ENCODE assay signal across 8 mouse cellular contexts in the genomic region with DNA sequence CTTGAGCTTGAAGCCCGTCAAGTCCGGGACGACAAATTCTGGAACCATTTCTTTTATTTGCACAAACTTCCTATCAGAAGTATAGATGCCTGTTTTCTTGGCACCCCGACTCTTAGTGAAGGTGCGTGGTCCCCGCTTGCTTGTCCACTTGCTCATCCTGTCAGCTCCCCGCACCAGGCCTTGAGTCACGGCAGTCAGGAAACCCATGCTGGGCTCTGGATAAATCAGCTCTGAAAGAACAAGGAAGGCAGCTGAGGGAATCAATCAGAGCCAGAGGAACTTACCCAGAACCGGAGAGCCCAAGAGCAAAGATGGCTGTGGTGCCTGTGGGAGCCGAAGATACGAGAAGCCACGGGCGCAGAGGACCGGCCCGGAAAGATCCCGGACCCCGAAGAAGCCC. TPM values are rescaled to one million over a fixed set of nuclear protein-coding genes. Genes with fewer than 3 reads are reported as not detected.
DNase-seq lines count a peak whose midpoint lies in the region; ATAC-seq and TF ChIP-seq lines count a peak whose summit lies in the region.
"Not testable (repeated sequence)": the region's sequence is repeated elsewhere in the genome, so short reads cannot be mapped to it uniquely, and the experiment has no call there.

No protein-coding gene starts in this region.

- peak overlapping the region; percentile 94 for H3K4me2 ChIP-seq in embryonic facial prominence, embryonic 15.5 days (replicated peaks)
- peak overlapping the region; percentile 91 for H3K4me2 ChIP-seq in hindbrain, postnatal 0 days (ENCODE audit: low read depth, low read length)
- H3K4me2 ChIP-seq in lung, embryonic 14.5 days = peak overlapping the region; percentile 99
- peak overlapping the region; percentile 71 for H3K4me2 ChIP-seq in midbrain, embryonic 16.5 days (ENCODE audit: low read length)
- peak overlapping the region; percentile 96 for H3K4me2 ChIP-seq in stomach, postnatal 0 days (replicated peaks; ENCODE audit: low read depth)

- peak overlapping the region; percentile 89 for H3K4me3 ChIP-seq in embryonic facial prominence, embryonic 15.5 days (replicated peaks)
- peak overlapping the region; percentile 66 for H3K4me3 ChIP-seq in heart, embryonic 10.5 days
- peak overlapping the region; percentile 84 for H3K4me3 ChIP-seq in hindbrain, postnatal 0 days (ENCODE audit: low read length)
- H3K4me3 ChIP-seq in limb, embryonic 10.5 days = peak overlapping the region; percentile 83
- peak overlapping the region; percentile 77 for H3K4me3 ChIP-seq in lung, embryonic 14.5 days (ENCODE audit: low read depth, low read length)
- H3K4me3 ChIP-seq in midbrain, embryonic 16.5 days (ENCODE audit: low read depth, low read length) = peak overlapping the region; percentile 82
- H3K4me3 ChIP-seq in stomach, postnatal 0 days (ENCODE audit: low read depth, low read length) = peak overlapping the region; percentile 70

- peaks cover 20% of the 10 kb centered on the region for H3K4me1 ChIP-seq in embryonic facial prominence, embryonic 15.5 days
- H3K4me1 ChIP-seq in heart, embryonic 10.5 days = peaks cover 14% of the 10 kb centered on the region
- H3K4me1 ChIP-seq in hindbrain, postnatal 0 days (ENCODE audit: insufficient read depth, low read length) = peaks cover 14% of the 10 kb centered on the region
- H3K4me1 ChIP-seq in limb, embryonic 10.5 days = peaks cover 19% of the 10 kb centered on the region
- not testable (repeated sequence) for H3K4me1 ChIP-seq in lung, embryonic 14.5 days (ENCODE audit: insufficient read depth); stomach, postnatal 0 days (replicated peaks; ENCODE audit: control insufficient read depth, insufficient read depth)
- peaks cover 18% of the 10 kb centered on the region for H3K4me1 ChIP-seq in midbrain, embryonic 16.5 days (ENCODE audit: control insufficient read depth, insufficient read depth, low read length)

- not testable (repeated sequence) for TF ChIP-seq EP300 in stomach, postnatal 0 days (optimal IDR thresholded peaks at IDR 0.05)

- peak; percentile 30 to 41 for DNase-seq in adrenal gland, postnatal 36 days
- DNase-seq in heart, embryonic 10.5 days (ENCODE audit: low spot score); hindbrain, postnatal 0 days (ENCODE audit: low spot score); limb, embryonic 10.5 days (ENCODE audit: low spot score); lung, embryonic 14.5 days; stomach, postnatal 0 days (ENCODE audit: low spot score): not testable (repeated sequence)

- not testable (repeated sequence) for H3K9me3 ChIP-seq in embryonic facial prominence, embryonic 15.5 days (replicated peaks); heart, embryonic 10.5 days; hindbrain, postnatal 0 days (ENCODE audit: low read length); limb, embryonic 10.5 days (replicated peaks); lung, embryonic 14.5 days (ENCODE audit: low read depth, low read length); midbrain, embryonic 16.5 days (replicated peaks; ENCODE audit: control insufficient read depth, low read length, poor library complexity, severe bottlenecking); stomach, postnatal 0 days (ENCODE audit: control insufficient read depth, low read length)

- peak overlapping the region; percentile 87 for H3K9ac ChIP-seq in embryonic facial prominence, embryonic 15.5 days
- peak overlapping the region; percentile 75 for H3K9ac ChIP-seq in hindbrain, postnatal 0 days (replicated peaks; ENCODE audit: low read length)
- peak overlapping the region; percentile 64 for H3K9ac ChIP-seq in lung, embryonic 14.5 days
- peak overlapping the region; percentile 89 for H3K9ac ChIP-seq in midbrain, embryonic 16.5 days (ENCODE audit: low read depth, low read length)
- peak overlapping the region; percentile 77 for H3K9ac ChIP-seq in stomach, postnatal 0 days (ENCODE audit: low read length)

- TF ChIP-seq CTCF in hindbrain, postnatal 0 days (IDR thresholded peaks at IDR 0.05; ENCODE audit: low read depth); lung, embryonic 14.5 days (IDR thresholded peaks at IDR 0.05; ENCODE audit: low read depth); stomach, postnatal 0 days (IDR thresholded peaks at IDR 0.05; ENCODE audit: low read depth): not testable (repeated sequence)

- H3K27me3 ChIP-seq in embryonic facial prominence, embryonic 15.5 days; heart, embryonic 10.5 days (ENCODE audit: insufficient read depth, poor library complexity, severe bottlenecking); hindbrain, postnatal 0 days (ENCODE audit: insufficient read depth, low read length); limb, embryonic 10.5 days (ENCODE audit: low read depth, poor library complexity, severe bottlenecking); lung, embryonic 14.5 days (ENCODE audit: insufficient read depth, low read length); midbrain, embryonic 16.5 days (ENCODE audit: control insufficient read depth, insufficient read depth, low read depth, low read length); stomach, postnatal 0 days (ENCODE audit: control insufficient read depth, insufficient read depth, low read length): not testable (repeated sequence)

- WGBS in embryonic facial prominence, embryonic 15.5 days = under 1% methylated on average over 17 of the region's 17 CpGs
- 2% methylated on average over 17 of the region's 17 CpGs for WGBS in heart, embryonic 10.5 days
- WGBS in hindbrain, postnatal 0 days = 1% methylated on average over 17 of the region's 17 CpGs
- WGBS in limb, embryonic 10.5 days = under 1% methylated on average over 17 of the region's 17 CpGs
- WGBS in lung, embryonic 14.5 days = under 1% methylated on average over 17 of the region's 17 CpGs
- WGBS in midbrain, embryonic 16.5 days = 0% methylated on average over 17 of the region's 17 CpGs
- 2% methylated on average over 17 of the region's 17 CpGs for WGBS in stomach, postnatal 0 days

- H3K36me3 ChIP-seq in embryonic facial prominence, embryonic 15.5 days = peaks cover 38% of the 10 kb centered on the region
- peaks cover 41% of the 10 kb centered on the region for H3K36me3 ChIP-seq in heart, embryonic 10.5 days
- peaks cover 21% of the 10 kb centered on the region for H3K36me3 ChIP-seq in hindbrain, postnatal 0 days (ENCODE audit: insufficient read depth, low read length)
- peaks cover 41% of the 10 kb centered on the region for H3K36me3 ChIP-seq in limb, embryonic 10.5 days
- H3K36me3 ChIP-seq in lung, embryonic 14.5 days (ENCODE audit: insufficient read depth) = peaks cover 35% of the 10 kb centered on the region
- H3K36me3 ChIP-seq in midbrain, embryonic 16.5 days (ENCODE audit: control insufficient read depth, insufficient read depth, low read length) = peaks cover 16% of the 10 kb centered on the region
- H3K36me3 ChIP-seq in stomach, postnatal 0 days (ENCODE audit: control insufficient read depth, insufficient read depth, low read length) = peaks cover 14% of the 10 kb centered on the region; the same call in 1 of the 2 replicates

- not testable (repeated sequence) for ATAC-seq in embryonic facial prominence, embryonic 15.5 days (ENCODE audit: insufficient number of reproducible peaks, low FRiP score, low TSS enrichment, low read depth); hindbrain, postnatal 0 days; lung, embryonic 14.5 days (ENCODE audit: insufficient read depth); stomach, postnatal 0 days (ENCODE audit: low FRiP score, low TSS enrichment)
- peak; percentile 1 for ATAC-seq in midbrain, embryonic 16.5 days

- H3K27ac ChIP-seq in embryonic facial prominence, embryonic 15.5 days (replicated peaks) = peak overlapping the region; percentile 87
- H3K27ac ChIP-seq in heart, embryonic 10.5 days = peak overlapping the region; percentile 86
- H3K27ac ChIP-seq in hindbrain, postnatal 0 days = peak overlapping the region; percentile 90
- H3K27ac ChIP-seq in limb, embryonic 10.5 days = peak overlapping the region; percentile 80
- peak overlapping the region; percentile 51; the same call in 1 of the 2 replicates for H3K27ac ChIP-seq in lung, embryonic 14.5 days (ENCODE audit: low read depth)
- peak overlapping the region; percentile 83 for H3K27ac ChIP-seq in midbrain, embryonic 16.5 days (ENCODE audit: low read length)
- peak overlapping the region; percentile 89 for H3K27ac ChIP-seq in stomach, postnatal 0 days (replicated peaks)

RNA-seq across cellular contexts. Expression of a gene that starts 0.4 kb away (rescaled TPM):
- total RNA-seq in adrenal gland, postnatal 36 days (2021) = 100 to 1,000 TPM in 1 of 2 experiments, 10 to 100 TPM in 1; 90.9 to 115 TPM
- polyA plus RNA-seq in embryonic facial prominence, embryonic 15.5 days (2015; fragmentation: Nextera tagmentation; extraction: Ambion mirVana) = 127 and 132 TPM in 2 replicates
- 126 and 132 TPM in 2 replicates for polyA plus RNA-seq in heart, embryonic 10.5 days (2016; fragmentation: Nextera tagmentation; extraction: Ambion mirVana)
- 52.0 and 52.7 TPM in 2 replicates for total RNA-seq in hindbrain, postnatal 0 days (2014; rRNA removed)
- 197 and 201 TPM in 2 replicates for polyA plus RNA-seq in hindbrain, postnatal 0 days (2015; fragmentation: Nextera tagmentation; extraction: Ambion mirVana)
- 119 and 124 TPM in 2 replicates for polyA plus RNA-seq in limb, embryonic 10.5 days (2016; fragmentation: Nextera tagmentation; extraction: Ambion mirVana)
- 106 and 115 TPM in 2 replicates for polyA plus RNA-seq in lung, embryonic 14.5 days (2014; fragmentation: Nextera tagmentation; extraction: Ambion mirVana)
- polyA plus RNA-seq in midbrain, embryonic 16.5 days (2015; fragmentation: Nextera tagmentation; extraction: Ambion mirVana) = 147 and 154 TPM in 2 replicates
- 121 and 122 TPM in 2 replicates for polyA plus RNA-seq in stomach, postnatal 0 days (2015; fragmentation: Nextera tagmentation; extraction: Ambion mirVana)

RNA-seq across cellular contexts. Expression of a gene that starts 1.4 kb away (rescaled TPM):
- total RNA-seq in adrenal gland, postnatal 36 days (2021) = 10 to 100 TPM; 38.5 to 66.3 TPM
- 8.5 and 9.7 TPM in 2 replicates for polyA plus RNA-seq in embryonic facial prominence, embryonic 15.5 days (2015; fragmentation: Nextera tagmentation; extraction: Ambion mirVana)
- polyA plus RNA-seq in heart, embryonic 10.5 days (2016; fragmentation: Nextera tagmentation; extraction: Ambion mirVana) = 7.9 and 9.3 TPM in 2 replicates
- total RNA-seq in hindbrain, postnatal 0 days (2014; rRNA removed) = 6.7 and 7.6 TPM in 2 replicates
- 4.1 and 4.8 TPM in 2 replicates for polyA plus RNA-seq in hindbrain, postnatal 0 days (2015; fragmentation: Nextera tagmentation; extraction: Ambion mirVana)
- 7.0 and 9.1 TPM in 2 replicates for polyA plus RNA-seq in limb, embryonic 10.5 days (2016; fragmentation: Nextera tagmentation; extraction: Ambion mirVana)
- polyA plus RNA-seq in lung, embryonic 14.5 days (2014; fragmentation: Nextera tagmentation; extraction: Ambion mirVana) = 6.6 and 6.7 TPM in 2 replicates
- polyA plus RNA-seq in midbrain, embryonic 16.5 days (2015; fragmentation: Nextera tagmentation; extraction: Ambion mirVana) = 2.8 and 3.8 TPM in 2 replicates
- polyA plus RNA-seq in stomach, postnatal 0 days (2015; fragmentation: Nextera tagmentation; extraction: Ambion mirVana) = 4.2 and 4.3 TPM in 2 replicates

RNA-seq across cellular contexts. Expression of a gene that starts 12.3 kb away (rescaled TPM):
- total RNA-seq in adrenal gland, postnatal 36 days (2021) = 10 to 100 TPM in 1 of 2 experiments, 1 to 10 TPM in 1; 4.6 to 13.2 TPM
- 25.7 and 32.6 TPM in 2 replicates for polyA plus RNA-seq in embryonic facial prominence, embryonic 15.5 days (2015; fragmentation: Nextera tagmentation; extraction: Ambion mirVana)
- 20.1 and 27.6 TPM in 2 replicates for polyA plus RNA-seq in heart, embryonic 10.5 days (2016; fragmentation: Nextera tagmentation; extraction: Ambion mirVana)
- total RNA-seq in hindbrain, postnatal 0 days (2014; rRNA removed) = 38.9 and 45.8 TPM in 2 replicates
- 32.1 and 35.7 TPM in 2 replicates for polyA plus RNA-seq in hindbrain, postnatal 0 days (2015; fragmentation: Nextera tagmentation; extraction: Ambion mirVana)
- polyA plus RNA-seq in limb, embryonic 10.5 days (2016; fragmentation: Nextera tagmentation; extraction: Ambion mirVana) = 36.6 and 36.9 TPM in 2 replicates
- 26.4 and 29.3 TPM in 2 replicates for polyA plus RNA-seq in lung, embryonic 14.5 days (2014; fragmentation: Nextera tagmentation; extraction: Ambion mirVana)
- polyA plus RNA-seq in midbrain, embryonic 16.5 days (2015; fragmentation: Nextera tagmentation; extraction: Ambion mirVana) = 38.3 and 41.9 TPM in 2 replicates
- 12.1 TPM in 2 replicates for polyA plus RNA-seq in stomach, postnatal 0 days (2015; fragmentation: Nextera tagmentation; extraction: Ambion mirVana)

RNA-seq across cellular contexts. Expression of a gene that starts 24.9 kb away (rescaled TPM):
- total RNA-seq in adrenal gland, postnatal 36 days (2021) = 10 to 100 TPM; 25.2 to 29.5 TPM
- polyA plus RNA-seq in embryonic facial prominence, embryonic 15.5 days (2015; fragmentation: Nextera tagmentation; extraction: Ambion mirVana) = 17.0 and 19.4 TPM in 2 replicates
- polyA plus RNA-seq in heart, embryonic 10.5 days (2016; fragmentation: Nextera tagmentation; extraction: Ambion mirVana) = 16.8 and 20.8 TPM in 2 replicates
- total RNA-seq in hindbrain, postnatal 0 days (2014; rRNA removed) = 23.2 and 25.6 TPM in 2 replicates
- polyA plus RNA-seq in hindbrain, postnatal 0 days (2015; fragmentation: Nextera tagmentation; extraction: Ambion mirVana) = 19.2 and 21.0 TPM in 2 replicates
- polyA plus RNA-seq in limb, embryonic 10.5 days (2016; fragmentation: Nextera tagmentation; extraction: Ambion mirVana) = 24.6 and 27.6 TPM in 2 replicates
- polyA plus RNA-seq in lung, embryonic 14.5 days (2014; fragmentation: Nextera tagmentation; extraction: Ambion mirVana) = 20.8 and 23.3 TPM in 2 replicates
- polyA plus RNA-seq in midbrain, embryonic 16.5 days (2015; fragmentation: Nextera tagmentation; extraction: Ambion mirVana) = 18.7 and 21.3 TPM in 2 replicates
- 7.1 and 7.8 TPM in 2 replicates for polyA plus RNA-seq in stomach, postnatal 0 days (2015; fragmentation: Nextera tagmentation; extraction: Ambion mirVana)

RNA-seq across cellular contexts. Expression of a gene that starts 39.4 kb away (rescaled TPM):
- 10 to 100 TPM in 1 of 2 experiments, 1 to 10 TPM in 1; 9.7 to 15.0 TPM for total RNA-seq in adrenal gland, postnatal 36 days (2021)
- 50.5 and 52.7 TPM in 2 replicates for polyA plus RNA-seq in embryonic facial prominence, embryonic 15.5 days (2015; fragmentation: Nextera tagmentation; extraction: Ambion mirVana)
- polyA plus RNA-seq in heart, embryonic 10.5 days (2016; fragmentation: Nextera tagmentation; extraction: Ambion mirVana) = 15.3 and 19.5 TPM in 2 replicates
- 78.8 and 80.7 TPM in 2 replicates for total RNA-seq in hindbrain, postnatal 0 days (2014; rRNA removed)
- polyA plus RNA-seq in hindbrain, postnatal 0 days (2015; fragmentation: Nextera tagmentation; extraction: Ambion mirVana) = 39.8 and 41.9 TPM in 2 replicates
- polyA plus RNA-seq in limb, embryonic 10.5 days (2016; fragmentation: Nextera tagmentation; extraction: Ambion mirVana) = 12.9 and 16.5 TPM in 2 replicates
- 76.4 and 79.2 TPM in 2 replicates for polyA plus RNA-seq in lung, embryonic 14.5 days (2014; fragmentation: Nextera tagmentation; extraction: Ambion mirVana)
- 40.6 and 43.7 TPM in 2 replicates for polyA plus RNA-seq in midbrain, embryonic 16.5 days (2015; fragmentation: Nextera tagmentation; extraction: Ambion mirVana)
- 94.7 and 105 TPM in 2 replicates for polyA plus RNA-seq in stomach, postnatal 0 days (2015; fragmentation: Nextera tagmentation; extraction: Ambion mirVana)
